Mouse (Mus musculus): ENCODE results near the gene Mt3. TPM values are rescaled to one million over a fixed set of nuclear protein-coding genes. Genes with fewer than 3 reads are reported as not detected.
"Not testable (repeated sequence)": the region's sequence is repeated elsewhere in the genome, so short reads cannot be mapped to it uniquely, and the experiment has no call there.

Gene Mt3
- polyA plus RNA-seq, 1 experiment from 2014 or later = 5.7 TPM

DNA sequence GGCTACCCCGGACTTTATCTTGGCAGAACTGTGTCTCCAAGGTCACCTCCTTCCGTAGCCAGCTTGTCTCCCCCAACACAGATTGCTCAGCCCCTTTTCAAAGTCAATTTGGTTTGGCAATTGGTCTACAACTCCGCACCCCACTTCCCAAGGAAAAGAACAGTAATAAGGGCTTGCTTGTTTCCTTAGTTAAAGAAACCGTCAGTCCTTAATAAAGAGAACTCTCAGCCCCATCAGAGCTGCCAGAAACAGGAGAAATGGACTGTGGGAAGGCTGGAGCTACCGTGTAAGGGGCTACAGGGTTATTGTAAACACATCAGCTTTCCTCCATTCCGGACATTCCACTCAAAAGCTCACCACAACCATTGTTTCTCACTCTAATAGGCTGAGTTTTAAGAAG is 2.1 kb downstream of the Mt3 start:
- no peak for ATAC-seq (ENCODE audit: insufficient number of reproducible peaks, insufficient read depth, low FRiP score, low TSS enrichment)
- H3K9me3 ChIP-seq = no peaks in the 10 kb centered on the region
- WGBS = 47% methylated on average over 6 of the region's 6 CpGs
- peaks cover 14% of the 10 kb centered on the region for H3K4me1 ChIP-seq
- H3K9ac ChIP-seq = no peak overlapping the region
- no peak overlapping the region for H3K4me3 ChIP-seq
- H3K36me3 ChIP-seq = no peaks in the 10 kb centered on the region
- no peak overlapping the region for H3K4me2 ChIP-seq (replicated peaks)
- no peak overlapping the region for H3K27ac ChIP-seq
- H3K27me3 ChIP-seq = peaks cover 34% of the 10 kb centered on the region

GRCm38 (mm10) chr8:94156092-94156491 is 3.7 kb downstream of the Mt3 start:
- H3K27ac ChIP-seq = no peak overlapping the region
- H3K9me3 ChIP-seq = no peaks in the 10 kb centered on the region
- H3K4me3 ChIP-seq = no peak overlapping the region
- ATAC-seq (ENCODE audit: insufficient number of reproducible peaks, insufficient read depth, low FRiP score, low TSS enrichment) = no peak
- no peak overlapping the region for H3K9ac ChIP-seq
- no peak overlapping the region for H3K4me2 ChIP-seq (replicated peaks)
- peaks cover 30% of the 10 kb centered on the region for H3K27me3 ChIP-seq
- peaks cover 14% of the 10 kb centered on the region for H3K4me1 ChIP-seq
- H3K36me3 ChIP-seq = no peaks in the 10 kb centered on the region
- 68% methylated on average over 4 of the region's 4 CpGs for WGBS

DNA sequence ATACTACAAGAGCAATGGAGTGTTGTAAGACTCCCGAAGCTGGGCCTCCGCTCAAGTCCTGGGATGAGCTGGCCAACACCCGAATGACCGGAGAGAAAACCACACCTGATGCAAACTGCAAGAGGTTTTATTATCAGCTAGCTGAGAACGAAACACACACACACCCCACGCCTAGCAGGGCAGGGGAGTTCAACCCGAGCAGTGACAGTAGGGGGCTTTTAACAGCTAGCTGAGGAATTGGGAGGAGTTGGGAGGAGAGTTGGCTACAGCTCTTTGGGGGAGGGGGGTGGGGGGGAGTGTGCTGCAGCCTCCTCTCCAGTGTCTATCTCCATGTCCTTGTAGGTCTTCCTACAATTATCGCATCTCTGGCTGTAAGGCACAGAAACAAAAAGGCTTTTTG is 13.4 kb downstream of the Mt3 start:
- H3K27ac ChIP-seq; H3K9ac ChIP-seq; ATAC-seq (ENCODE audit: insufficient number of reproducible peaks, insufficient read depth, low FRiP score, low TSS enrichment); H3K4me2 ChIP-seq (replicated peaks); H3K4me1 ChIP-seq; H3K9me3 ChIP-seq; H3K4me3 ChIP-seq; H3K36me3 ChIP-seq: not testable (repeated sequence)
- peaks cover 18% of the 10 kb centered on the region for H3K27me3 ChIP-seq
- WGBS = 72% methylated on average over 8 of the region's 8 CpGs

DNA sequence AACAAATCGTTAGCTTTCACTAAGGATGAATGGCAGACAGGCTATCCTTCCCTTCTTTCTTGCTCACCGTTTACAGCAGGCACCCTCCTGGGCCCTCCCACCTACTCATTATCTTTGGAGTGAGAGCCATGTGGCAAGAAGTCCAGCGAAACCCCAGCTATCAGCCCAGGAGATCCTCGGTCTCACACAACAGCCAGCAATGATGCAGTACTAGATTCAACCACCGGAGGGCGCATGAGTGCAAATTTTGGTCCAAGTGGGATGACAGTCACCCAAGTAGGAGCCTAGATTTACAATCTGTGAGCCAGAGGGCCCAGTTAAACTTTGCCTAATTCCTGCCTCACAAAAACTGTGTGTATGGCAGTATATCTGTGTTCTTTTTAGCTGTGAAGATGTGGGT is 14.8 kb downstream of the Mt3 start:
- 0 out of 2 replicates have a peak overlapping the region, but pooled peaks have one; percentile 31 for H3K4me2 ChIP-seq (replicated peaks)
- WGBS = 3% methylated on average over 6 of the region's 6 CpGs
- no peak overlapping the region for H3K9ac ChIP-seq
- no peaks in the 10 kb centered on the region; the same call in 1 of the 2 replicates for H3K9me3 ChIP-seq
- H3K27me3 ChIP-seq = peaks cover 33% of the 10 kb centered on the region
- H3K36me3 ChIP-seq = no peaks in the 10 kb centered on the region
- H3K4me1 ChIP-seq = peaks cover 8% of the 10 kb centered on the region; the same call in 1 of the 2 replicates
- H3K4me3 ChIP-seq = no peak overlapping the region
- H3K27ac ChIP-seq = no peak overlapping the region
- no peak for ATAC-seq (ENCODE audit: insufficient number of reproducible peaks, insufficient read depth, low FRiP score, low TSS enrichment)

GRCm38 (mm10) chr8:94169547-94169946 is 17.1 kb downstream of the Mt3 start:
- no peaks in the 10 kb centered on the region for H3K9me3 ChIP-seq
- no peak overlapping the region for H3K4me2 ChIP-seq (replicated peaks)
- H3K4me1 ChIP-seq = peaks cover 16% of the 10 kb centered on the region; the same call in 1 of the 2 replicates
- peaks cover 56% of the 10 kb centered on the region for H3K27me3 ChIP-seq
- WGBS = 85% methylated on average over 5 of the region's 5 CpGs
- H3K4me3 ChIP-seq = no peak overlapping the region
- no peak overlapping the region for H3K9ac ChIP-seq
- H3K36me3 ChIP-seq = no peaks in the 10 kb centered on the region
- ATAC-seq (ENCODE audit: insufficient number of reproducible peaks, insufficient read depth, low FRiP score, low TSS enrichment) = no peak
- no peak overlapping the region for H3K27ac ChIP-seq

- no peak overlapping the region for H3K9ac ChIP-seq
- no peak for ATAC-seq (ENCODE audit: insufficient number of reproducible peaks, insufficient read depth, low FRiP score, low TSS enrichment)
- peak overlapping the region; percentile 45; the same call in 1 of the 2 replicates for H3K4me3 ChIP-seq
- peaks cover 16% of the 10 kb centered on the region; the same call in 1 of the 2 replicates for H3K4me1 ChIP-seq
- H3K36me3 ChIP-seq = no peaks in the 10 kb centered on the region
- WGBS = 33% methylated on average over 10 of the region's 10 CpGs
- peaks cover 73% of the 10 kb centered on the region for H3K27me3 ChIP-seq
- H3K9me3 ChIP-seq = no peaks in the 10 kb centered on the region
- H3K27ac ChIP-seq = no peak overlapping the region
- H3K4me2 ChIP-seq (replicated peaks) = peak overlapping the region; percentile 90
Observed at GRCm38 (mm10) chr8:94171321-94171755, 18.9 kb downstream of the Mt3 start.

- peak within 1 kb of the TSS; percentile 37 for H3K9ac ChIP-seq
- H3K27ac ChIP-seq = no peak within 1 kb of the TSS
- peak within 1 kb of the TSS; percentile 45 for H3K4me3 ChIP-seq
- peaks cover 81% of the 10 kb centered on the region for H3K27me3 ChIP-seq
- peaks cover 16% of the 10 kb centered on the region; the same call in 1 of the 2 replicates for H3K4me1 ChIP-seq
- H3K9me3 ChIP-seq = no peaks in the 10 kb centered on the region
- peak within 1 kb of the TSS; percentile 90 for H3K4me2 ChIP-seq (replicated peaks)
- ATAC-seq (ENCODE audit: insufficient number of reproducible peaks, insufficient read depth, low FRiP score, low TSS enrichment) = 0 out of 2 replicates have a peak, but pooled peaks have one; percentile 17
- 1% methylated on average over 56 of the region's 56 CpGs for WGBS
- no peaks in the 10 kb centered on the region for H3K36me3 ChIP-seq
Observed at GRCm38 (mm10) chr8:94172075-94172808, 19.8 kb downstream of the Mt3 start, which contains the start of gene Mt2. Mt2 (plus strand) TSS chr8:94172664.

- ATAC-seq (ENCODE audit: insufficient number of reproducible peaks, insufficient read depth, low FRiP score, low TSS enrichment) = no peak
- 1% methylated on average over 39 of the region's 39 CpGs for WGBS
- Histone ChIP-seq H3K4me2 (replicated peaks) (peak overlapping the region; percentile 90), H3K9me3 (no peaks in the 10 kb centered on the region), H3K9ac (peak overlapping the region; percentile 24; the same call in 1 of the 2 replicates), H3K27me3 (peaks cover 88% of the 10 kb centered on the region), H3K27ac (no peak overlapping the region), H3K36me3 (no peaks in the 10 kb centered on the region), H3K4me3 (peak overlapping the region; percentile 45), H3K4me1 (peaks cover 16% of the 10 kb centered on the region; the same call in 1 of the 2 replicates)
Observed at GRCm38 (mm10) chr8:94172809-94173732, 20.7 kb downstream of the Mt3 start.

DNA sequence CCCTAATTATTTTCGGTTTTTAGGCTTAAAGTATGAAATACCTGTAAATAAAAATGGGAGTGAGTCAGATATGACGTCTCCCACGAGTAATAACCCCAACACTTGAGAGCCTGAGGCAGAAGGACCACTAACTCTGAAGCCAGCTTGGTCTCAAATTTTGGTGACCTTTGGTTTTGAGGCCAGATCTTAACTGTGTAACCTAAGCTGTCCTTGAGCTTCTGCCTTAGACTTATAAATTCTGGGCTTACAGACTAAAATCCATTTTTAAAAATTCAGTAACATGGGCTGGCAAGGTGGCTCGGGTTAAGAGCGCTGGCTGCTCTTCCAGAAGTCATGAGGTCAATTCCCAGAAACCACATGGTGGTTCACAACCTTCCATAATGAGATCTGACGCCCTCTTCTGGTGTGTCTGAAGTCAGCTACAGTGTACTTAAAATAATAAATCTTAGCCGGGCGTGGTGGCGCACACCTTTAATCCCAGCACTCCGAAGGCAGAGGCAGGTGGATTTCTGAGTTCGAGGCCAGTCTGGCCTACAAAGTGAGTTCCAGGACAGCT is 21.5 kb downstream of the Mt3 start:
- Histone ChIP-seq H3K4me2 (replicated peaks) (no peak overlapping the region; the same call in 1 of the 2 replicates), H3K9me3 (no peaks in the 10 kb centered on the region), H3K27me3 (peaks cover 95% of the 10 kb centered on the region), H3K4me1 (peaks cover 16% of the 10 kb centered on the region; the same call in 1 of the 2 replicates), H3K4me3 (no peak overlapping the region), H3K27ac (no peak overlapping the region), H3K36me3 (no peaks in the 10 kb centered on the region), H3K9ac (no peak overlapping the region)
- 39% methylated on average over 11 of the region's 11 CpGs for WGBS
- ATAC-seq (ENCODE audit: insufficient number of reproducible peaks, insufficient read depth, low FRiP score, low TSS enrichment) = no peak

GRCm38 (mm10) chr8:94174619-94175213 is 22.3 kb downstream of the Mt3 start:
- ATAC-seq (ENCODE audit: insufficient number of reproducible peaks, insufficient read depth, low FRiP score, low TSS enrichment) = no peak
- Histone ChIP-seq H3K4me1 (peaks cover 23% of the 10 kb centered on the region), H3K4me3 (no peak overlapping the region), H3K9ac (no peak overlapping the region), H3K4me2 (replicated peaks) (no peak overlapping the region), H3K9me3 (no peaks in the 10 kb centered on the region), H3K27ac (no peak overlapping the region), H3K27me3 (peaks cover 97% of the 10 kb centered on the region), H3K36me3 (no peaks in the 10 kb centered on the region)
- 22% methylated on average over 7 of the region's 7 CpGs for WGBS
